Mouse (Mus musculus) B cell, adult 62 days (primary cell): ENCODE measurements around the gene C1qc. TPM values are rescaled to one million over a fixed set of nuclear protein-coding genes. Genes with fewer than 3 reads are reported as not detected.

Source experiments
- total RNA-seq: library from RNA; stranded (reverse); gene quantifications from 4 replicates; pipeline ENCODE4 v1.2.4, GENCODE M21; 2023

C1qc gene
- total RNA-seq: 10.1 to 14.1 TPM (median 12.6 TPM) in 4 replicates

GRCm38 (mm10) chr4:136892811-136893210 is at the start of gene C1qc:
Gene C1qc, minus strand, starts transcription at chr4:136893065.

GRCm38 (mm10) chr4:136898637-136899036 is 5.8 kb upstream of the C1qc start, which contains the start of gene C1qa:
Gene C1qa, minus strand, starts transcription at chr4:136898803.

GRCm38 (mm10) chr4:136886101-136886500 is 6.8 kb downstream of the C1qc start, which contains the start of gene C1qb:
Gene C1qb, minus strand, starts transcription at chr4:136886187.

Other genes with a start within 250 kb of the C1qc start
- not detected in 4 replicates for gene Ephb2, start 57.1 kb downstream of the C1qc start, total RNA-seq
- 8.5 to 14.5 TPM (median 13.2 TPM) in 4 replicates for gene C1qb, start 6.9 kb downstream of the C1qc start, total RNA-seq
- gene C1qa, start 5.7 kb upstream of the C1qc start, total RNA-seq: 8.7 to 9.9 TPM (median 9.5 TPM) in 4 replicates
- 0.25 TPM in 1 of 4 replicates, not detected in the others for gene Epha8, start 63.8 kb upstream of the C1qc start, total RNA-seq
- gene Zbtb40, start 155.7 kb upstream of the C1qc start, total RNA-seq: 21.9 to 31.2 TPM (median 24.8 TPM) in 4 replicates